Mouse (Mus musculus): ENCODE data around the gene Herpud1. TPM values are rescaled to one million over a fixed set of nuclear protein-coding genes. Genes with fewer than 3 reads are reported as not detected.

The Herpud1 gene
- 93.1 and 101 TPM in 2 replicates for polyA plus RNA-seq (2014; fragmentation: Nextera tagmentation; extraction: Ambion mirVana)

GRCm38 (mm10) chr8:94386214-94387026 lies at the start of gene Herpud1:
Herpud1 (plus strand) TSS chr8:94386438.
- Histone ChIP-seq H3K9me3 (ENCODE audit: control insufficient read depth, low read depth, low read length) (no peaks in the 10 kb centered on the region), H3K27ac (ENCODE audit: low read length) (peak within 1 kb of the TSS; percentile 80), H3K4me2 (replicated peaks; ENCODE audit: low read depth, low read length) (peak within 1 kb of the TSS; percentile 92), H3K4me1 (ENCODE audit: control insufficient read depth, insufficient read depth, low read length) (peaks cover 6% of the 10 kb centered on the region; the same call in 1 of the 2 replicates), H3K4me3 (ENCODE audit: low read depth, low read length) (peak within 1 kb of the TSS; percentile 64), H3K9ac (replicated peaks; ENCODE audit: low read depth, low read length) (peak within 1 kb of the TSS; percentile 83), H3K36me3 (ENCODE audit: control insufficient read depth, insufficient read depth, low read length) (peaks cover 22% of the 10 kb centered on the region), H3K27me3 (ENCODE audit: control insufficient read depth, insufficient read depth, low read length) (no peaks in the 10 kb centered on the region)
- WGBS, result under 1% methylated on average over 65 of the region's 65 CpGs
- peak; percentile 99 for ATAC-seq (ENCODE audit: insufficient number of reproducible peaks, insufficient read depth, low FRiP score, low read depth)

- Histone ChIP-seq H3K4me1 (ENCODE audit: control insufficient read depth, insufficient read depth, low read length) (no peaks in the 10 kb centered on the region), H3K4me2 (replicated peaks; ENCODE audit: low read depth, low read length) (no peak overlapping the region), H3K27me3 (ENCODE audit: control insufficient read depth, insufficient read depth, low read length) (no peaks in the 10 kb centered on the region), H3K9ac (replicated peaks; ENCODE audit: low read depth, low read length) (no peak overlapping the region), H3K9me3 (ENCODE audit: control insufficient read depth, low read depth, low read length) (no peaks in the 10 kb centered on the region), H3K36me3 (ENCODE audit: control insufficient read depth, insufficient read depth, low read length) (no peaks in the 10 kb centered on the region), H3K4me3 (ENCODE audit: low read depth, low read length) (no peak overlapping the region), H3K27ac (ENCODE audit: low read length) (no peak overlapping the region)
- ATAC-seq (ENCODE audit: insufficient number of reproducible peaks, insufficient read depth, low FRiP score, low read depth), result no peak
- 75% methylated on average over 8 of the region's 8 CpGs for WGBS
Observed at GRCm38 (mm10) chr8:94337559-94337958, 48.7 kb upstream of the Herpud1 start.

GRCm38 (mm10) chr8:94340796-94341195 lies 45.4 kb upstream of the Herpud1 start:
- WGBS, result 74% methylated on average over 7 of the region's 7 CpGs
- Histone ChIP-seq H3K36me3 (ENCODE audit: control insufficient read depth, insufficient read depth, low read length) (no peaks in the 10 kb centered on the region), H3K4me3 (ENCODE audit: low read depth, low read length) (no peak overlapping the region)

GRCm38 (mm10) chr8:94342691-94343090 lies 43.5 kb upstream of the Herpud1 start:
- Histone ChIP-seq H3K9me3 (ENCODE audit: control insufficient read depth, low read depth, low read length) (no peaks in the 10 kb centered on the region), H3K36me3 (ENCODE audit: control insufficient read depth, insufficient read depth, low read length) (no peaks in the 10 kb centered on the region), H3K4me1 (ENCODE audit: control insufficient read depth, insufficient read depth, low read length) (no peaks in the 10 kb centered on the region), H3K9ac (replicated peaks; ENCODE audit: low read depth, low read length) (no peak overlapping the region), H3K4me2 (replicated peaks; ENCODE audit: low read depth, low read length) (no peak overlapping the region), H3K4me3 (ENCODE audit: low read depth, low read length) (no peak overlapping the region), H3K27ac (ENCODE audit: low read length) (no peak overlapping the region), H3K27me3 (ENCODE audit: control insufficient read depth, insufficient read depth, low read length) (no peaks in the 10 kb centered on the region)
- ATAC-seq (ENCODE audit: insufficient number of reproducible peaks, insufficient read depth, low FRiP score, low read depth), result no peak
- 86% methylated on average over 10 of the region's 10 CpGs for WGBS

More at GRCm38 (mm10) chr8:94340796-94341195, 45.4 kb upstream of the Herpud1 start:
- H3K4me1 ChIP-seq (ENCODE audit: control insufficient read depth, insufficient read depth, low read length), result no peaks in the 10 kb centered on the region
- H3K27ac ChIP-seq (ENCODE audit: low read length), result no peak overlapping the region
- H3K4me2 ChIP-seq (replicated peaks; ENCODE audit: low read depth, low read length), result no peak overlapping the region
- no peak overlapping the region for H3K9ac ChIP-seq (replicated peaks; ENCODE audit: low read depth, low read length)
- no peaks in the 10 kb centered on the region for H3K27me3 ChIP-seq (ENCODE audit: control insufficient read depth, insufficient read depth, low read length)
- ATAC-seq (ENCODE audit: insufficient number of reproducible peaks, insufficient read depth, low FRiP score, low read depth), result no peak
- H3K9me3 ChIP-seq (ENCODE audit: control insufficient read depth, low read depth, low read length), result no peaks in the 10 kb centered on the region

GRCm38 (mm10) chr8:94343290-94343689 lies 42.9 kb upstream of the Herpud1 start:
- Histone ChIP-seq H3K4me3 (ENCODE audit: low read depth, low read length) (no peak overlapping the region), H3K4me2 (replicated peaks; ENCODE audit: low read depth, low read length) (no peak overlapping the region), H3K27ac (ENCODE audit: low read length) (no peak overlapping the region), H3K4me1 (ENCODE audit: control insufficient read depth, insufficient read depth, low read length) (no peaks in the 10 kb centered on the region), H3K36me3 (ENCODE audit: control insufficient read depth, insufficient read depth, low read length) (no peaks in the 10 kb centered on the region), H3K27me3 (ENCODE audit: control insufficient read depth, insufficient read depth, low read length) (no peaks in the 10 kb centered on the region), H3K9me3 (ENCODE audit: control insufficient read depth, low read depth, low read length) (no peaks in the 10 kb centered on the region), H3K9ac (replicated peaks; ENCODE audit: low read depth, low read length) (no peak overlapping the region)
- no peak for ATAC-seq (ENCODE audit: insufficient number of reproducible peaks, insufficient read depth, low FRiP score, low read depth)
- 13% methylated on average over 6 of the region's 6 CpGs for WGBS

- no peaks in the 10 kb centered on the region for H3K9me3 ChIP-seq (ENCODE audit: control insufficient read depth, low read depth, low read length)
- ATAC-seq (ENCODE audit: insufficient number of reproducible peaks, insufficient read depth, low FRiP score, low read depth), result no peak
- no peaks in the 10 kb centered on the region for H3K36me3 ChIP-seq (ENCODE audit: control insufficient read depth, insufficient read depth, low read length)
- no peaks in the 10 kb centered on the region for H3K27me3 ChIP-seq (ENCODE audit: control insufficient read depth, insufficient read depth, low read length)
- no peak overlapping the region for H3K9ac ChIP-seq (replicated peaks; ENCODE audit: low read depth, low read length)
- no peak overlapping the region for H3K27ac ChIP-seq (ENCODE audit: low read length)
- WGBS, result 91% methylated on average over 11 of the region's 11 CpGs
- no peak overlapping the region for H3K4me3 ChIP-seq (ENCODE audit: low read depth, low read length)
- no peaks in the 10 kb centered on the region for H3K4me1 ChIP-seq (ENCODE audit: control insufficient read depth, insufficient read depth, low read length)
- no peak overlapping the region for H3K4me2 ChIP-seq (replicated peaks; ENCODE audit: low read depth, low read length)
Observed at GRCm38 (mm10) chr8:94343778-94344320, 42.4 kb upstream of the Herpud1 start.

GRCm38 (mm10) chr8:94345657-94346056 lies 40.6 kb upstream of the Herpud1 start:
- Histone ChIP-seq H3K9me3 (ENCODE audit: control insufficient read depth, low read depth, low read length) (no peaks in the 10 kb centered on the region), H3K27me3 (ENCODE audit: control insufficient read depth, insufficient read depth, low read length) (no peaks in the 10 kb centered on the region), H3K4me1 (ENCODE audit: control insufficient read depth, insufficient read depth, low read length) (no peaks in the 10 kb centered on the region), H3K36me3 (ENCODE audit: control insufficient read depth, insufficient read depth, low read length) (no peaks in the 10 kb centered on the region), H3K4me2 (replicated peaks; ENCODE audit: low read depth, low read length) (no peak overlapping the region), H3K27ac (ENCODE audit: low read length) (no peak overlapping the region), H3K4me3 (ENCODE audit: low read depth, low read length) (no peak overlapping the region), H3K9ac (replicated peaks; ENCODE audit: low read depth, low read length) (no peak overlapping the region)
- no peak for ATAC-seq (ENCODE audit: insufficient number of reproducible peaks, insufficient read depth, low FRiP score, low read depth)
- WGBS, result 83% methylated on average over 4 of the region's 4 CpGs

- Histone ChIP-seq H3K4me3 (ENCODE audit: low read depth, low read length) (no peak overlapping the region), H3K9ac (replicated peaks; ENCODE audit: low read depth, low read length) (no peak overlapping the region), H3K36me3 (ENCODE audit: control insufficient read depth, insufficient read depth, low read length) (no peaks in the 10 kb centered on the region), H3K27me3 (ENCODE audit: control insufficient read depth, insufficient read depth, low read length) (no peaks in the 10 kb centered on the region), H3K9me3 (ENCODE audit: control insufficient read depth, low read depth, low read length) (no peaks in the 10 kb centered on the region), H3K4me1 (ENCODE audit: control insufficient read depth, insufficient read depth, low read length) (no peaks in the 10 kb centered on the region), H3K27ac (ENCODE audit: low read length) (no peak overlapping the region), H3K4me2 (replicated peaks; ENCODE audit: low read depth, low read length) (no peak overlapping the region)
- ATAC-seq (ENCODE audit: insufficient number of reproducible peaks, insufficient read depth, low FRiP score, low read depth), result no peak
- 92% methylated on average over 13 of the region's 13 CpGs for WGBS
Observed at GRCm38 (mm10) chr8:94346264-94346663, 40.0 kb upstream of the Herpud1 start.
